Mouse (Mus musculus): ENCODE measurements around the gene L3mbtl4. TPM values are rescaled to one million over a fixed set of nuclear protein-coding genes. Genes with fewer than 3 reads are reported as not detected.
A peak's percentile ranks its signal among the peaks of the same experiment; 100 is the strongest.

The L3mbtl4 gene
- polyA plus RNA-seq (2012; rRNA removed) = not detected in 2 replicates
- polyA plus RNA-seq (2014; fragmentation: Nextera tagmentation; extraction: Ambion mirVana) = not detected in 2 replicates

DNA sequence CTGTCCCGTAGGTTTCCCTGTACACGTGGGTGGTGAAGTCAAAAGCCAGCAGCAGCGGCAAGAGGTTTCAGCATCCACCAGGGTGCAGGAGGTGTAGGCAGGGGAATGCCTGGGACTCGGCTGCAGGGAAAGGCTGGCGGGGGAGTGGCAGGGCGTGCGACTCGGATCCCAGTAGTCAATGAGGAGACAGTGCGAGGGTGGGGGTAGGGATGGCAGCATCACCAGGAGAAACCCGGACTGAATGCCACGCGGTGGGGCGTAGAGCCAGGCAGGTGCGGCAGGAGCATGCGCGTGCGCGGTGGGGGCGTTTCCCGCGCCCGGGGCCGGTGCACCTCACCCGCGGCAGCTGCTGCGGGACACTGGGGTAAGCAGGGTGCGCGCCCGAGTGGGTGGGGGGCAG is at the start of gene L3mbtl4:
Gene L3mbtl4, plus strand, starts transcription at position 271 of the 400 bp plus-strand sequence.
- Histone ChIP-seq H3K4me3 (ENCODE audit: insufficient read depth in 1 of 2, low read depth in 2 of 2, low read length in 2 of 2) (peak within 1 kb of the TSS in 1 of 2 experiments; percentile 23; a peak in 2 of 4 replicates), H3K36me3 (replicated peaks; ENCODE audit: control insufficient read depth, insufficient read depth, low read depth) (no peaks in the 10 kb centered on the region), H3K9ac (replicated peaks) (no peak within 1 kb of the TSS), H3K9me3 (ENCODE audit: control insufficient read depth, low read length) (no peaks in the 10 kb centered on the region), H3K4me2 (ENCODE audit: low read depth) (peak within 1 kb of the TSS; percentile 36), H3K27ac (no peak within 1 kb of the TSS), H3K27me3 (ENCODE audit: control insufficient read depth, insufficient read depth, low read length) (peaks cover 9% of the 10 kb centered on the region), H3K4me1 (replicated peaks; ENCODE audit: control insufficient read depth in 2 of 2, insufficient read depth in 2 of 2, low read length in 1 of 2) (no peaks in the 10 kb centered on the region)
- 2% methylated on average over 24 of the region's 29 CpGs for WGBS (ENCODE audit: insufficient replicate concordance)
- TF ChIP-seq CTCF (IDR thresholded peaks at IDR 0.05; ENCODE audit: low read depth) (no peak), EP300 (IDR thresholded peaks at IDR 0.05; ENCODE audit: low read depth) (no peak)
- DNase-seq (ENCODE audit: low read depth in 3 of 3, low spot score in 3 of 3) = no peak
- no peak for ATAC-seq (ENCODE audit: insufficient read depth)

GRCm38 (mm10) chr17:68230484-68230883 is 43.1 kb upstream of the L3mbtl4 start:
- Histone ChIP-seq H3K27me3 (ENCODE audit: control insufficient read depth, insufficient read depth, low read length) (no peaks in the 10 kb centered on the region), H3K9ac (replicated peaks) (no peak overlapping the region), H3K4me2 (ENCODE audit: low read depth) (no peak overlapping the region), H3K4me3 (ENCODE audit: insufficient read depth in 1 of 2, low read depth in 2 of 2, low read length in 2 of 2) (no peak overlapping the region), H3K4me1 (replicated peaks; ENCODE audit: control insufficient read depth in 2 of 2, insufficient read depth in 2 of 2, low read length in 1 of 2) (no peaks in the 10 kb centered on the region), H3K36me3 (replicated peaks; ENCODE audit: control insufficient read depth, insufficient read depth, low read depth) (no peaks in the 10 kb centered on the region), H3K9me3 (ENCODE audit: control insufficient read depth, low read length) (no peaks in the 10 kb centered on the region), H3K27ac (no peak overlapping the region)
- ATAC-seq (ENCODE audit: insufficient read depth) = no peak
- WGBS (ENCODE audit: insufficient replicate concordance) = 65% methylated on average over 4 of the region's 4 CpGs
- DNase-seq (ENCODE audit: low read depth in 3 of 3, low spot score in 3 of 3) = no peak
- TF ChIP-seq CTCF (IDR thresholded peaks at IDR 0.05; ENCODE audit: low read depth) = no peak
- no peak for TF ChIP-seq EP300 (IDR thresholded peaks at IDR 0.05; ENCODE audit: low read depth)

DNA sequence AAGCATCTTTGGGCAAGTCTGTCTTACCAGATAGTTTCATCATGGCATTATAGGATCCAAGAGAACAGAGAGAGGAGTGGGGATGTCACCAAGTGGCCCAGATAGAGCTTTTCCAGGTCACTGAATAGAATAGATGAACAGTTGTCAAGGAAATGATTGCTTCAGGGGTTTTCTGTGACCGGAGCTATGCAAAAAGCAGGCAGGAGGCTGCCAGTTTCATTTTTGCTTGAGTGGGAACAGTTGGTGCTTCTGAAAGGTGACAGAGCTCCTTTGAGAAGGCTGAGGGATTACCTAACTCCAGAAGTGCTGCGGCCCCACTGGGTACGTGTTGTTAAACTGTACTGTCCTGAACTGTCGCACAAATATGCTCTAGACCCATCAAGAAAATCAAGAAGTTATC is 38.2 kb upstream of the L3mbtl4 start:
- TF ChIP-seq EP300 (IDR thresholded peaks at IDR 0.05; ENCODE audit: low read depth) = no peak
- TF ChIP-seq CTCF (IDR thresholded peaks at IDR 0.05; ENCODE audit: low read depth) = no peak
- Histone ChIP-seq H3K27me3 (ENCODE audit: control insufficient read depth, insufficient read depth, low read length) (no peaks in the 10 kb centered on the region), H3K9me3 (ENCODE audit: control insufficient read depth, low read length) (no peaks in the 10 kb centered on the region), H3K9ac (replicated peaks) (no peak overlapping the region), H3K36me3 (replicated peaks; ENCODE audit: control insufficient read depth, insufficient read depth, low read depth) (no peaks in the 10 kb centered on the region), H3K4me3 (ENCODE audit: insufficient read depth in 1 of 2, low read depth in 2 of 2, low read length in 2 of 2) (no peak overlapping the region), H3K27ac (no peak overlapping the region), H3K4me2 (ENCODE audit: low read depth) (no peak overlapping the region), H3K4me1 (replicated peaks; ENCODE audit: control insufficient read depth in 2 of 2, insufficient read depth in 2 of 2, low read length in 1 of 2) (no peaks in the 10 kb centered on the region)
- no peak for ATAC-seq (ENCODE audit: insufficient read depth)
- DNase-seq (ENCODE audit: low read depth in 3 of 3, low spot score in 3 of 3) = no peak
- 66% methylated on average over 4 of the region's 4 CpGs for WGBS (ENCODE audit: insufficient replicate concordance)

DNA sequence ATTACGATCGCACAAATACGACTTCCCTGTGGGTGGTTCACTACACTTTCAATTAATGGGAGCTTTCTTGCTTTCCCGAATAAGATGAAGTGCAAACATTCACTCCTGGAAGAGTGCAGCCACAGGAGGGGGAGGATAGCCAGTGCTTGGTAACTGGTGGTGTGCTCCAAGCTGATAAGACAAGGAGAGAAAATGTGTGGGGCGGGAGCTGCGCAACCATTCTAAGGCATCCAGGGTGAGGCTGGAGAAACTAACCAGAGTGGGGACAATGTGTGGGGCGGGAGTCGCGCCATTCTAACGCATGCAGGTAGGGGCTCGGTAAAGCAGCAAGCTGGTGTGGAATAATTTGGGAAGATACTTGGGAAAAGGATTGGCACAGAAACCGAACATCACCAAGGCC is 36.6 kb upstream of the L3mbtl4 start:
- no peak for DNase-seq (ENCODE audit: low read depth in 3 of 3, low spot score in 3 of 3)
- Histone ChIP-seq H3K4me1 (replicated peaks; ENCODE audit: control insufficient read depth in 2 of 2, insufficient read depth in 2 of 2, low read length in 1 of 2) (no peaks in the 10 kb centered on the region), H3K9ac (replicated peaks) (no peak overlapping the region), H3K4me3 (ENCODE audit: insufficient read depth in 1 of 2, low read depth in 2 of 2, low read length in 2 of 2) (no peak overlapping the region), H3K27me3 (ENCODE audit: control insufficient read depth, insufficient read depth, low read length) (no peaks in the 10 kb centered on the region), H3K4me2 (ENCODE audit: low read depth) (no peak overlapping the region), H3K36me3 (replicated peaks; ENCODE audit: control insufficient read depth, insufficient read depth, low read depth) (no peaks in the 10 kb centered on the region), H3K27ac (no peak overlapping the region), H3K9me3 (ENCODE audit: control insufficient read depth, low read length) (no peaks in the 10 kb centered on the region)
- 66% methylated on average over 12 of the region's 12 CpGs for WGBS (ENCODE audit: insufficient replicate concordance)
- no peak for TF ChIP-seq EP300 (IDR thresholded peaks at IDR 0.05; ENCODE audit: low read depth)
- TF ChIP-seq CTCF (IDR thresholded peaks at IDR 0.05; ENCODE audit: low read depth) = no peak
- ATAC-seq (ENCODE audit: insufficient read depth) = no peak

DNA sequence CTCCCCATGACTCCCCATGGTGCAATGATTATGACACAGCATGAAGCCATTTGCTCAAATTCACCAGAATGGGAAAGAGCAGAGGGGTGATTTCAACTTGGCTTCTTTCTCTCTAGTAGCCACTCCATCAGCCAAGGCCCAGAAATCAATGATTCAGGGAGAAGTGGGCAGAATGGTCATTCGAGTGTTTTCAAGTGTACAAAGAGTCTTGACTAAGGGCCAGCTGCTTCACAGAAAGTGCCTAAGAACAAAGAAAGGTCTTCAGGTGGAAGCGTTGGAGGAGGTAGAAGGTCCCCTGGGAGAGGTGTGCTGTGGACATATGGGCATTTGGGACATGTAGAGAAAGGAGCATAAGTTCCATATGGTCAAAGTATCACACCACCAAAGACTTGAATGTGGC is 33.4 kb upstream of the L3mbtl4 start:
- 43% methylated on average over 2 of the region's 2 CpGs for WGBS (ENCODE audit: insufficient replicate concordance)
- DNase-seq (ENCODE audit: low read depth in 3 of 3, low spot score in 3 of 3) = no peak
- no peak overlapping the region for H3K9ac ChIP-seq (replicated peaks)
- no peak overlapping the region for H3K4me3 ChIP-seq (ENCODE audit: insufficient read depth in 1 of 2, low read depth in 2 of 2, low read length in 2 of 2)
- H3K4me2 ChIP-seq (ENCODE audit: low read depth) = no peak overlapping the region
- no peaks in the 10 kb centered on the region for H3K4me1 ChIP-seq (replicated peaks; ENCODE audit: control insufficient read depth in 2 of 2, insufficient read depth in 2 of 2, low read length in 1 of 2)
- no peaks in the 10 kb centered on the region for H3K9me3 ChIP-seq (ENCODE audit: control insufficient read depth, low read length)
- H3K27me3 ChIP-seq (ENCODE audit: control insufficient read depth, insufficient read depth, low read length) = no peaks in the 10 kb centered on the region
- ATAC-seq (ENCODE audit: insufficient read depth) = no peak
- no peaks in the 10 kb centered on the region for H3K36me3 ChIP-seq (replicated peaks; ENCODE audit: control insufficient read depth, insufficient read depth, low read depth)
- no peak for TF ChIP-seq CTCF (IDR thresholded peaks at IDR 0.05; ENCODE audit: low read depth)
- TF ChIP-seq EP300 (IDR thresholded peaks at IDR 0.05; ENCODE audit: low read depth) = no peak
- H3K27ac ChIP-seq = no peak overlapping the region

Data from liver, embryonic 14.5 days (tissue).